Mouse (Mus musculus) central nervous system, embryonic 11.5 days (tissue): ENCODE results near the gene Serpind1. TPM values are rescaled to one million over a fixed set of nuclear protein-coding genes. Genes with fewer than 3 reads are reported as not detected.

ENCODE experiments used
- polyA plus RNA-seq: library from polyadenylated mRNA; depleted of rRNA; stranded (reverse); fragments of >200 nt; gene quantifications from 2 replicates; pipeline ENCODE4 v1.2.3, GENCODE M21; 2012; rRNA removed

Gene Serpind1
- polyA plus RNA-seq, result 3.5 and 5.9 TPM in 2 replicates

DNA sequence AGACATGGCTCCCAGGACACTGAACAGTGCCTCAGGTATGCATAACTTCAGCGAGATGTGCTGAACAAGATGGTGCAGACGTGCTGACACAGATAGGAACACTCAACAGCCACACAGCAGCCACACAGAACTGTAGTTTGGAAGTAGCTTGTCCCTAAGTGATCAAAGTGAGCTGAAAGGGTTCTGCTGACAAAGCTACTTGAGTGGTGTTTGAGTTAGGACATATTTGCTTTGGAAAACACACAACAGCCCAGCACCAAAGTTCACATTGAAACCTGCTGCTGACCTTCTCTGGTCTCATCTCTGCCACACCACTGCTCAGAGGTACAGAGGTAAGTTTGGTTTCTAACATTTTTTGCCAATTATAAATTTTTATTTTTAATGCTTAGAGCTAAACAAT is at the start of gene Serpind1:
Gene Serpind1, plus strand, starts transcription at position 256 of the 400 bp plus-strand sequence.

Other genes starting within 250 kb of the Serpind1 start
- gene Ppil2, start 220.1 kb upstream of the Serpind1 start, polyA plus RNA-seq, result 96.2 and 130 TPM in 2 replicates
- gene 2610318N02Rik, start 206.2 kb upstream of the Serpind1 start, polyA plus RNA-seq, result 119 and 159 TPM in 2 replicates
- gene Sdf2l1, start 199.0 kb upstream of the Serpind1 start, polyA plus RNA-seq, result 35.9 and 36.1 TPM in 2 replicates
- gene Ydjc, start 186.8 kb upstream of the Serpind1 start, polyA plus RNA-seq, result 9.8 and 10.6 TPM in 2 replicates
- gene Ccdc116, start 184.1 kb upstream of the Serpind1 start, polyA plus RNA-seq, result 1.7 and 1.9 TPM in 2 replicates
- 157 and 191 TPM in 2 replicates for gene Ube2l3, start 128.7 kb upstream of the Serpind1 start, polyA plus RNA-seq
- gene Rimbp3, start 122.8 kb upstream of the Serpind1 start, polyA plus RNA-seq, result 0.81 and 1.0 TPM in 2 replicates
- gene Hic2, start 97.8 kb upstream of the Serpind1 start, polyA plus RNA-seq, result 13.4 and 13.9 TPM in 2 replicates
- gene Tmem191c, start 55.3 kb upstream of the Serpind1 start, polyA plus RNA-seq, result 24.4 and 41.8 TPM in 2 replicates
- 7.0 and 10.6 TPM in 2 replicates for gene Snap29, start 74.6 kb downstream of the Serpind1 start, polyA plus RNA-seq
- 52.9 and 69.5 TPM in 2 replicates for gene Pi4ka, start 74.9 kb downstream of the Serpind1 start, polyA plus RNA-seq
- 33.1 and 39.4 TPM in 2 replicates for gene Crkl, start 120.6 kb downstream of the Serpind1 start, polyA plus RNA-seq
- 4.4 and 7.6 TPM in 2 replicates for gene Aifm3, start 158.2 kb downstream of the Serpind1 start, polyA plus RNA-seq
- 106 and 179 TPM in 2 replicates for gene Lztr1, start 177.3 kb downstream of the Serpind1 start, polyA plus RNA-seq
- gene Thap7, start 199.8 kb downstream of the Serpind1 start, polyA plus RNA-seq, result 45.2 and 55.7 TPM in 2 replicates
- 0.19 and 0.22 TPM in 2 replicates for gene Lrrc74b, start 229.9 kb downstream of the Serpind1 start, polyA plus RNA-seq
- gene P2rx6, start 230.5 kb downstream of the Serpind1 start, polyA plus RNA-seq, result 0.76 and 0.91 TPM in 2 replicates